Mouse (Mus musculus) kidney, embryonic 14.5 days (tissue): ENCODE data around the gene Smim15. TPM values are rescaled to one million over a fixed set of nuclear protein-coding genes. Genes with fewer than 3 reads are reported as not detected.

Source experiments
- ATAC-seq: fragments of 200-750 bp; cut with Nextera tagmentation; 2 replicates; pipeline ENCODE4 v1.8.0; 2017; ENCODE audit warnings: moderate number of reproducible peaks, mild to moderate bottlenecking, moderate TSS enrichment, moderate library complexity; ENCODE audit not compliant: low FRiP score, low TSS enrichment
- H3K27ac ChIP-seq: fragments of 300-500 bp; sonication (generic); 2 replicates; pipeline ENCODE4 v1.5.1; 2014; ENCODE audit warnings: low read depth, mild to moderate bottlenecking, low read length, moderate library complexity, mixed read lengths
- H3K27me3 ChIP-seq: fragments of 300-500 bp; sonication (generic); 2 replicates; pipeline ENCODE4 v1.6.1; 2014; ENCODE audit warnings: mild to moderate bottlenecking, low read length; ENCODE audit not compliant: control insufficient read depth, insufficient read depth
- H3K36me3 ChIP-seq: fragments of 300-500 bp; sonication (generic); 2 replicates; pipeline ENCODE4 v1.6.1; 2014; ENCODE audit warnings: low read length, mixed read lengths; ENCODE audit not compliant: control insufficient read depth, insufficient read depth
- H3K4me1 ChIP-seq: fragments of 300-500 bp; sonication (generic); 2 replicates; pipeline ENCODE4 v1.6.1; 2014; ENCODE audit warnings: low read length, mixed read lengths; ENCODE audit not compliant: control insufficient read depth, insufficient read depth
- H3K4me2 ChIP-seq: fragments of 300-500 bp; sonication (generic); replicated peaks from 2 replicates; pipeline ENCODE4 v1.6.1; 2014; ENCODE audit warnings: low read depth, mild to moderate bottlenecking, low read length
- H3K4me3 ChIP-seq: fragments of 300-500 bp; sonication (generic); 2 replicates; pipeline ENCODE4 v1.5.1; 2014; ENCODE audit warnings: mild to moderate bottlenecking, low read length
- H3K9ac ChIP-seq: fragments of 300-500 bp; sonication (generic); 2 replicates; pipeline ENCODE4 v1.6.1; 2014; ENCODE audit warnings: low read depth, mild to moderate bottlenecking, low read length, moderate library complexity
- H3K9me3 ChIP-seq: fragments of 300-500 bp; sonication (generic); 2 replicates; pipeline ENCODE4 v1.6.1; 2016; ENCODE audit warnings: low read length; ENCODE audit not compliant: control insufficient read depth
- WGBS: fragments of 180-500 bp; shearing (Covaris S2); extraction: QIAGEN DNeasy Blood & Tissue Kit; methylation state at CpG from one replicate; pipeline ENCODE4 v1.1.7; 2014; 5-methylcytosine and 5-hydroxymethylcytosine counted together
- polyA plus RNA-seq: library from polyadenylated mRNA; unstranded; fragments of >200 nt; fragmentation: Nextera tagmentation; extraction: Ambion mirVana; gene quantifications from 2 replicates; pipeline ENCODE4 v1.2.1, GENCODE M21; 2014

The Smim15 gene
- polyA plus RNA-seq, 1 experiment from 2014 or later: 82.1 TPM

DNA sequence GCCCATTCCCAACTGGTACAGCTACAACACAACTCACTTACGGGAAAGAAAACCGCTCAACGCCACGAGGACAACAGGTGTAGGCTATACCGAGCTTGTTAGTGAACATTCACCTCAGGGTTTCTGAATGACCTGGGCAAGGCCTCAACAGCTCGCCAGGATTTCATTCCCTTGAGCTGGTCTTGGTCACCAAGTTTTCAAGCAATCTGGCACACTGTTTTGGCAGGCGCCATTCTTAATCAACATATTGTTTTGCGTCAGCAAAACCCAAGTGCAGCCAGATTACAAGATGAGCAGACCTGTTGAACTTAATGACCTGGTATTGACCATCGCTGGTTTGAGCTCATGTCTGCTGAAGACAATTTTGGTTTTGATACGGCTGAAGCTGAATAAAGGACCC, 25.9 kb downstream of the Smim15 start:
- Histone ChIP-seq H3K27me3 (no peaks in the 10 kb centered on the region), H3K9ac (no peak overlapping the region), H3K27ac (no peak overlapping the region), H3K4me1 (no peaks in the 10 kb centered on the region), H3K36me3 (no peaks in the 10 kb centered on the region), H3K4me3 (no peak overlapping the region), H3K9me3 (no peaks in the 10 kb centered on the region), H3K4me2 (no peak overlapping the region)
- ATAC-seq: no peak
- WGBS: 97% methylated on average over 10 of the region's 10 CpGs

DNA sequence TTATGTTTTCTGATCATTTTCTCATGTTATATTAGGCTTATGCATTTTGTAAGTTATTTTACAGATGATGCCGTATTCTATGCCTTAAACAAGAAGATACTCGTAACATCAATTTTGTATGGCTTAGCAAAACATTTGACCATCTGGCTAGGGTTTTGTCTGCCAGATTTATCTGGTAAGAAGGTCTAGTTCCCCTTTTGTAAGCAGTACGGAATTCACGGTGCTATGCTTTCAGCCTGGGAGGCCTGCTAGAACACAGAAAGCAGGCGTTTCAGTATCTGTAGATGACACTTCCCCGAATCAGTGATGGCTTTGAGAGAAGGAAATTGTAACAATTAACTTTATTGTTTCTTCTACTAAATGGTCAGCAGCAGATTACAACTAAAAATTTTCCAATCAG, 33.2 kb downstream of the Smim15 start:
- Histone ChIP-seq H3K4me3 (no peak overlapping the region), H3K36me3 (no peaks in the 10 kb centered on the region), H3K27me3 (no peaks in the 10 kb centered on the region), H3K4me2 (no peak overlapping the region), H3K27ac (no peak overlapping the region), H3K9ac (no peak overlapping the region), H3K4me1 (no peaks in the 10 kb centered on the region), H3K9me3 (no peaks in the 10 kb centered on the region)
- no peak for ATAC-seq
- 85% methylated on average over 6 of the region's 6 CpGs for WGBS

DNA sequence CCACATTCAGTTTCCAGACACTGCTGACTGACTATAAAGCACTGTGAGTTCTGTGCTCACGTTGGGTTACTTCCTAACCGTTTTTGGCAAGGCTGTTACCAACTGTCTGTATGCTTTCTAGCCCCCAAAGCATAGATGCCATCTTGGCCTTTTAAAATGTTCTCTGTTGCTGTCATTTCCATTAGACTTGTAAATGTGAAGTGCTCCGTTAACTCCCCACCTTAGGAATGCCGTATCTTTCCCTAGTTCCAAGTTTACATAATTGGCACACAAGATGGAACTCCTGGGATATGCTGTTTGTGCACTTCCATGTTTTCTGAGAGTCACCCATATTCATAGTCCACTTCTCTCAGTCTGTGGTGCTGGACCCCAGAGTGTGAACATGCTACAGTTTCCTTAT, 33.7 kb downstream of the Smim15 start:
- Histone ChIP-seq H3K9me3 (no peaks in the 10 kb centered on the region), H3K36me3 (no peaks in the 10 kb centered on the region), H3K9ac (no peak overlapping the region), H3K27me3 (no peaks in the 10 kb centered on the region), H3K27ac (no peak overlapping the region), H3K4me2 (no peak overlapping the region), H3K4me3 (no peak overlapping the region), H3K4me1 (no peaks in the 10 kb centered on the region)
- 85% methylated on average over 4 of the region's 4 CpGs for WGBS
- ATAC-seq: no peak

DNA sequence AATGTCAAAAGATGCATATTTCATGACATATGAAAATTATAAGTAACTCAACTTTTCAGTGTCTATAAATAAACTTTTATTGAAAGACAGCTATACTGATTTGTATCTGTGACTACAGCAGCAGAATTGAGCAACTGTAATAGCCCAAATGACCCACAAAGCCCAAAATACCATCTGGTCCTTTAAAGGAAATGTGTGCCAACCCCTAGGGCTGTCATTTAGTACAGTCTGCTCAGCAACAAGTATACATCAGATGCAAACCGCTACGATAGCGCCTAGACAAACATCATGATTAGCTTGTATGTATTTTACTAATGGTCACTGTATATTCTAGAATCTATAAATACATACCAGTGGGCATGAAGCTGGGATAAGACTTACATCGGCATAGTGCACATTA, 39.8 kb downstream of the Smim15 start:
- Histone ChIP-seq H3K4me3 (no peak overlapping the region), H3K27me3 (no peaks in the 10 kb centered on the region), H3K9me3 (no peaks in the 10 kb centered on the region), H3K4me2 (no peak overlapping the region), H3K36me3 (0 out of 2 replicates have a peak, but pooled peaks cover 2% of the 10 kb centered on the region), H3K4me1 (no peaks in the 10 kb centered on the region), H3K27ac (no peak overlapping the region), H3K9ac (no peak overlapping the region)
- WGBS: 93% methylated on average over 4 of the region's 4 CpGs
- ATAC-seq: no peak

DNA sequence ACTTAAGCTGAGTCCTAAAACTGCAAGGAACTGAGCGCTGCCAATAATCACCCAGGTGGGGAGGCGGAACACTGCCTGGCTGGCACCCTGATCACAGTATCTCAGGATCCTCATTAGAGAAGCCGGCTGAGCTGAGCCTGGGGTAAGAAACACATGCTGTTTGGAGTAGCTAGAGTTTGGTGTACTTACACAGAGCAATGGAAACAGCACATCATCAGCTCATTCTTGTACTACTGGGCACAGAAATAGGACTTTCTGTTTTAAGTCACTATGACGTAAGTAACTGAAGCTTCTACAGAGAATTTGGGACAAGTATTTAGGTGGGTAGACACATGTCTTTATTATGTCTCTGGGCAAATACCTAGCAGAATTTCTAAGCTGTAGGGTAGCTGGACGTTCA, 41.8 kb downstream of the Smim15 start:
- 0 out of 2 replicates have a peak, but pooled peaks cover 2% of the 10 kb centered on the region for H3K36me3 ChIP-seq
- H3K27me3 ChIP-seq: no peaks in the 10 kb centered on the region
- no peak for ATAC-seq
- H3K27ac ChIP-seq: no peak overlapping the region
- 86% methylated on average over 5 of the region's 5 CpGs for WGBS
- no peak overlapping the region for H3K9ac ChIP-seq
- no peak overlapping the region for H3K4me3 ChIP-seq
- no peak overlapping the region for H3K4me2 ChIP-seq
- H3K4me1 ChIP-seq: no peaks in the 10 kb centered on the region
- no peaks in the 10 kb centered on the region for H3K9me3 ChIP-seq

DNA sequence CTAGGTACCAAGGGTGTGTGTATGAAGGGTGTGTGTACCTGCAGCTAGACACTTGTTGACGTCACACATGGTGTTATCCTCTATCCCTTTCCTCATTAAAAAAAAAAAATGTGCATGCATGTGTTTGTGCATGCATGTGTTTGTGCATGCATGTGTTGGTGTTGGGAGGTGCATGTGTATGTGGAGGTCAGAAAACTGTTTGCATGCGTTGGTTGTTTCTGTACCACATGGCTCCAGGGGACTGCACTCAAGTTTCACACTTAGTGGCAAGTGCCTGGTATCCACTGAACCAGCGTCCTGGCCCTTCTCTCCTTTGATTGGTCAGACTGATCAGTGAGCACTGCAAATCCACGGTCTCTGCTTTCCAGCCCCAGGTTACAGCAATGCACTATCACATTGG, 42.5 kb downstream of the Smim15 start:
- Histone ChIP-seq H3K9me3 (no peaks in the 10 kb centered on the region), H3K4me1 (no peaks in the 10 kb centered on the region), H3K36me3 (0 out of 2 replicates have a peak, but pooled peaks cover 2% of the 10 kb centered on the region), H3K4me2 (no peak overlapping the region), H3K27ac (no peak overlapping the region), H3K27me3 (no peaks in the 10 kb centered on the region), H3K4me3 (no peak overlapping the region), H3K9ac (no peak overlapping the region)
- 57% methylated on average over 4 of the region's 4 CpGs for WGBS
- no peak for ATAC-seq

DNA sequence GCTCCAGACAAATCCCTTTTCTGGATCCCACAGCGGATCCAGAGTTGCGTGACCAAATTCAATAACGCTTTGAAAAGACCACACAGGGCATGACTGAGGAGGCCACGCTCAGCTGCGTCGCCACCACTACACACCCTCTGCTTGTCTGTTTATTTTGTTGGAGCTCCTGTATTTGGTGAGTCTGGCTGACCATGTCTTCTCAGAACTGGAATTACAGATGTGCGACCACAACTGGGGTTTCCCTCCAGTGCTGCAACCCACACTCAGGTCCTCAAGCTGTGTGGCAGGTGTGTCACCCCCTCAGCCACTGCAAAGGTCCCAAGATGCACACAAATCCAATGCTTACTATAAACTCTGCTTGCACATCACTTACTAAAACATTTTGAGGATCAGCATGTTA, 48.0 kb downstream of the Smim15 start:
- Histone ChIP-seq H3K27me3 (no peaks in the 10 kb centered on the region), H3K4me2 (no peak overlapping the region), H3K4me1 (no peaks in the 10 kb centered on the region), H3K36me3 (0 out of 2 replicates have a peak, but pooled peaks cover 2% of the 10 kb centered on the region), H3K27ac (no peak overlapping the region), H3K9me3 (no peaks in the 10 kb centered on the region), H3K9ac (no peak overlapping the region), H3K4me3 (no peak overlapping the region)
- 91% methylated on average over 7 of the region's 7 CpGs for WGBS
- ATAC-seq: no peak

DNA sequence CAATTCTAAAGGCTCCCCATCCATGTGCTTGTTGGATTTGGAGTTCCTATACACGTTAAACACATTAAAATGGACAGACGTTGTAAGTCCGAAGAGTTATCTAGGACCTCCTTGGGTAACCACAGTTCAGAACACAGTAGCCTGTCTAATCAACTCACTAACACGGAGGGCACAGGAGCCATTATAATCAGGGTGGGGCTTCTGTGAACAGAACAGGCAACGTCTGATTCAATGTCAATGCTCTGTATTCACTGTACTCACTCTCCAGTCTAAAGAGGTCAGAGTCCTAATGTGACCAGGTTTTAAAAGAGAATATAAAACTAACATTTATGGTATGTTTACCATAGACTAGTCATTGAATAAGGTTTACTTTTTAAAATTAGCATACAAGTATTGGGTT, 50.4 kb downstream of the Smim15 start:
- 95% methylated on average over 5 of the region's 5 CpGs for WGBS
- Histone ChIP-seq H3K4me3 (no peak overlapping the region), H3K36me3 (no peaks in the 10 kb centered on the region), H3K27me3 (no peaks in the 10 kb centered on the region), H3K27ac (no peak overlapping the region), H3K9me3 (no peaks in the 10 kb centered on the region), H3K9ac (no peak overlapping the region), H3K4me2 (no peak overlapping the region), H3K4me1 (no peaks in the 10 kb centered on the region)
- ATAC-seq: no peak

DNA sequence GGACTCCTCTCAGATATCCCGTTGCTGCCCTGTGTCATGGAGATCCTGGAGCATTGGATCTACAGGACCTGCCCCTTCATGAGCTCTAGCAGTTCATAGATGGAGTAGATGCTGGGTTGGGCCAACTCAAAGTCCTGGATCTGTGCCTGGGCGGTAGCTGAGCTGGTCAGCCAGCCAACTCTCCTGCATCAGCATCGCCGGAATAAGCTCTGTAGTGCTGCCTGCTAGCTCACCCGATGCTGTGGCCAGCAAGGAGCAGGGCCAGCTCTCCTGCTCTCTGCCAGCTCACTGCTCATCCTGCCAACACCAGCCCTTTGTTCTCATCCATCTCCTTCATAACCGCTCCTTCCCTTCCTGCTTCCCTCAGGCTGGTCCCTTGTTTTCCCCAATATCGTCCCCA, 51.4 kb downstream of the Smim15 start:
- H3K36me3 ChIP-seq: no peaks in the 10 kb centered on the region
- H3K4me3 ChIP-seq: no peak overlapping the region
- no peak overlapping the region for H3K4me2 ChIP-seq
- WGBS: 92% methylated on average over 7 of the region's 7 CpGs
- H3K9ac ChIP-seq: no peak overlapping the region
- no peak for ATAC-seq
- no peaks in the 10 kb centered on the region for H3K4me1 ChIP-seq
- H3K9me3 ChIP-seq: no peaks in the 10 kb centered on the region
- no peaks in the 10 kb centered on the region for H3K27me3 ChIP-seq
- no peak overlapping the region for H3K27ac ChIP-seq

DNA sequence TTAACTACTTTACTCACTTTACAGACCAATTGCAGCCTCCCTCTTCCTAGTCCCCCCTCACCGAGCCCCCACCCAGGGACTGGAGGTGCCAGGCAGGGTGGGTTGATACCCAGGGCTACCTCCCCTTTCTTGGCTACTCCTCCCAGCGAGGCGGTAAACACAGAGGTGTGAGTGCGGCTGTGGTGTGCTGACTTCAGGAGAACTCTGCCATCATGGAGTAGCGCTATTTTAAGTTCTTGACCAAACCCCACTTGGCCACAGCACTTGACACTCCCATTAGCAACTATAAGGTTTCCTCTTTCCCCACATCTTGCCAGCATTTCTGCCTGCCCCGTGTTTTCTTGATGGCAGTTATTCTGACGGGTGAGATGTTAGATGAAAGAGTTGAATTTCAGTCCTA, 52.2 kb downstream of the Smim15 start:
- Histone ChIP-seq H3K4me2 (no peak overlapping the region), H3K9ac (no peak overlapping the region), H3K9me3 (no peaks in the 10 kb centered on the region), H3K4me3 (no peak overlapping the region), H3K4me1 (no peaks in the 10 kb centered on the region), H3K27ac (no peak overlapping the region), H3K36me3 (no peaks in the 10 kb centered on the region), H3K27me3 (no peaks in the 10 kb centered on the region)
- WGBS: 51% methylated on average over 7 of the region's 7 CpGs
- no peak for ATAC-seq
